Mouse (Mus musculus): ENCODE measurements around the gene Cda. TPM values are rescaled to one million over a fixed set of nuclear protein-coding genes. Genes with fewer than 3 reads are reported as not detected.
A peak's percentile ranks its signal among the peaks of the same experiment; 100 is the strongest.

Gene Cda
- polyA plus RNA-seq, 1 experiment from 2014 or later, result 8.9 TPM

DNA sequence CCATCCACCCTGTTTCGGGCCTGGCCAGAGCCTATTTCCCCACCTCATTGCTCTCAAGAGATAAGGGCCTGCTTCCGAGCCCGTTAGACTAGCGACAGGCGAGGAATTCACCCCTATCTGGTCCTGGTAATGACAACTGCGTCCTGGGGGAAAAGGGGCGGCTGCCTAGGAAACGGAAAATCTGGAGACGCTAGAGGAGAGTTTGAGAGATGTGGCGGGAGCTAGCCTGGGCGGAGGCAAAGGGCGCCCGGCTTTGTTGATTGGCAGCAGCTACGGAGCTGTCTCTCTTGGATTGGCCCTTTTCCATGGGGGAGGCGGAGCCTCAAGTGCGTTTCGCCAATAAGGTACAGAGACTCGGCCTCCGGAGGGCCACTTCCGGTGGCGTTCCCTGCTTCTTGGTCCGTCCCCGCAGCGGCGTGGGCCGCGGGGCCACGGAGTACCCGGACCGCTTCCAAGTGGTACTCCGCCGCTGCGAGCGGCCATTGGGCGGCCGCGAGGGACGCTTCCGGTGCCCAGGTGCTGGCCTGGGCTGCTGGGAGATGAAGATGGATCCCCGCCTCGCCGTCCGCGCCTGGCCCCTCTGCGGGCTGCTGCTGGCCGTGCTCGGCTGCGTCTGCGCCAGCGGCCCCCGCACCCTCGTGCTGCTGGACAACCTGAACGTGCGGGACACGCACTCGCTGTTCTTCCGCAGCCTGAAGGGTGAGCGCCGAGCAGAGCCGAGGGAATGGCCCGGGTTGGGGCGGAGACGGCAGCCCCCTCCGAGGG is 63.3 kb downstream of the Cda start, which contains the start of gene Ddost:
Gene Ddost, plus strand, starts transcription at position 391 of the 765 bp plus-strand sequence.
- peak within 1 kb of the TSS; percentile 77 for H3K4me2 ChIP-seq
- peak within 1 kb of the TSS; percentile 93 for H3K9ac ChIP-seq
- peaks cover 16% of the 10 kb centered on the region for H3K36me3 ChIP-seq
- no peaks in the 10 kb centered on the region for H3K27me3 ChIP-seq
- H3K4me3 ChIP-seq, result peak within 1 kb of the TSS; percentile 82
- H3K4me1 ChIP-seq (replicated peaks), result peaks cover 18% of the 10 kb centered on the region
- peak within 1 kb of the TSS; percentile 73 for H3K27ac ChIP-seq
- H3K9me3 ChIP-seq (replicated peaks), result no peaks in the 10 kb centered on the region
- under 1% methylated on average over 64 of the region's 64 CpGs for WGBS
- peak; percentile 97 for ATAC-seq (replicated peaks; ENCODE audit: insufficient number of reproducible peaks, insufficient read depth, low FRiP score, low read depth)

GRCm38 (mm10) chr4:138303742-138304141 is 64.0 kb downstream of the Cda start:
- H3K4me2 ChIP-seq, result peak overlapping the region; percentile 77

DNA sequence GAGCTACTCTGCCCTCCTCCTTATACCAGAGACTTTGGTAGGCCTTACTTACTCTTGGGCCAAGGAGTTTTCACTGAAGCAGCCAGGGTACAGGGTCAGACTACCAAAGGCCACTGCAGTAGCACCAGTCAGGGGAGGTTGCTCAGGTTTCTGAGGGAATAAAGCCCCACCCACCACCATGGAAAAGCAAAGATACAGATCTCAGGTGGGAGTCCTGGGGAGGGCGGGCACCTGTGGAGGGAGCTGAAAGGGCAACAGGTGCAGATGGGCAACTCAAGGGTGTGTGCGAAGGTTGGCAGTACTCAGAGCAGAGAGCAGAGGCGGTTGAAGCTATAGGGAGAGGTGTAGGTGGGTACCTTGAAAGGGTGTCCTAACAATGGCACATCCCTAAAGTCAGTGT is 64.8 kb downstream of the Cda start:
- 0 out of 2 replicates have a peak, but pooled peaks cover 7% of the 10 kb centered on the region for H3K36me3 ChIP-seq
- 93% methylated on average over 3 of the region's 3 CpGs for WGBS
- H3K4me3 ChIP-seq, result no peak overlapping the region
- H3K9ac ChIP-seq, result no peak overlapping the region
- no peak overlapping the region for H3K27ac ChIP-seq
- no peaks in the 10 kb centered on the region for H3K9me3 ChIP-seq (replicated peaks)
- H3K4me2 ChIP-seq, result no peak overlapping the region
- H3K4me1 ChIP-seq (replicated peaks), result peaks cover 18% of the 10 kb centered on the region
- H3K27me3 ChIP-seq, result no peaks in the 10 kb centered on the region
- ATAC-seq (replicated peaks; ENCODE audit: insufficient number of reproducible peaks, insufficient read depth, low FRiP score, low read depth), result no peak

More at GRCm38 (mm10) chr4:138303742-138304141, 64.0 kb downstream of the Cda start:
- H3K27ac ChIP-seq, result peak overlapping the region; percentile 71
- H3K27me3 ChIP-seq, result no peaks in the 10 kb centered on the region
- H3K36me3 ChIP-seq, result peaks cover 10% of the 10 kb centered on the region; the same call in 1 of the 2 replicates
- H3K4me3 ChIP-seq, result peak overlapping the region; percentile 82
- no peaks in the 10 kb centered on the region for H3K9me3 ChIP-seq (replicated peaks)
- 13% methylated on average over 18 of the region's 18 CpGs for WGBS
- ATAC-seq (replicated peaks; ENCODE audit: insufficient number of reproducible peaks, insufficient read depth, low FRiP score, low read depth), result no peak
- H3K9ac ChIP-seq, result peak overlapping the region; percentile 54
- H3K4me1 ChIP-seq (replicated peaks), result peaks cover 18% of the 10 kb centered on the region

DNA sequence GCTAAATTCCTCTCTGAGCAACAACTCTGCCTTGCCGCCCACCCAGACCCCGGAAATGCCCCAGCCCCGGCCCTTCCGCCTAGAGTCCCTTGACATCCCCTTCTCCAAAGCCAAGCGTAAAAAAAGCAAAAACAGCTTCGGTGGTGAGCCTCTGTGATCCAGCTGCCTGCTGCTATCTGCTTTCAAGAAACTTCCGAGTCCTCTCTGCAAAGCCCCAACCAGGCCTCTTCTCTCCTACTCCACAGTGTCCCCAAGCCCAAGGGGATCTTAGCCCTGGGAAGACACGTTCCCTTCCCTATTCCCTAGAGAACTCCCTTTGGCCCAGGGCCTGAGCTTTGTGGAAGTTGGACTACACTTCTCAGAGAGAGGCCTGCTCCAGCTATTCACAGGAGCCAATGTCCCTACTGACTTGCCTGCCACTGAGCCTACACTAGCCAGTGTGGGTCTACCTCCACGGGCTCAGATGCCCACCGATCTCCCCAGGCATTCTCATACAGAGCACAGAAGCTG is 66.5 kb downstream of the Cda start:
- Histone ChIP-seq H3K4me3 (no peak overlapping the region), H3K9me3 (replicated peaks) (no peaks in the 10 kb centered on the region), H3K4me2 (no peak overlapping the region), H3K36me3 (no peaks in the 10 kb centered on the region), H3K27me3 (no peaks in the 10 kb centered on the region), H3K9ac (no peak overlapping the region), H3K27ac (no peak overlapping the region), H3K4me1 (replicated peaks) (peaks cover 18% of the 10 kb centered on the region)
- ATAC-seq (replicated peaks; ENCODE audit: insufficient number of reproducible peaks, insufficient read depth, low FRiP score, low read depth), result no peak
- WGBS, result 74% methylated on average over 10 of the region's 10 CpGs

- WGBS, result 75% methylated on average over 10 of the region's 14 CpGs
- Histone ChIP-seq H3K4me3 (no peak overlapping the region), H3K4me1 (replicated peaks) (no peaks in the 10 kb centered on the region), H3K4me2 (no peak overlapping the region), H3K27ac (no peak overlapping the region), H3K27me3 (no peaks in the 10 kb centered on the region), H3K36me3 (no peaks in the 10 kb centered on the region), H3K9ac (no peak overlapping the region), H3K9me3 (replicated peaks) (no peaks in the 10 kb centered on the region)
- ATAC-seq (replicated peaks; ENCODE audit: insufficient number of reproducible peaks, insufficient read depth, low FRiP score, low read depth), result no peak
Observed at GRCm38 (mm10) chr4:138293949-138294550, 73.7 kb downstream of the Cda start.

GRCm38 (mm10) chr4:138293261-138293948 is 74.4 kb downstream of the Cda start:
- ATAC-seq (replicated peaks; ENCODE audit: insufficient number of reproducible peaks, insufficient read depth, low FRiP score, low read depth), result no peak

DNA sequence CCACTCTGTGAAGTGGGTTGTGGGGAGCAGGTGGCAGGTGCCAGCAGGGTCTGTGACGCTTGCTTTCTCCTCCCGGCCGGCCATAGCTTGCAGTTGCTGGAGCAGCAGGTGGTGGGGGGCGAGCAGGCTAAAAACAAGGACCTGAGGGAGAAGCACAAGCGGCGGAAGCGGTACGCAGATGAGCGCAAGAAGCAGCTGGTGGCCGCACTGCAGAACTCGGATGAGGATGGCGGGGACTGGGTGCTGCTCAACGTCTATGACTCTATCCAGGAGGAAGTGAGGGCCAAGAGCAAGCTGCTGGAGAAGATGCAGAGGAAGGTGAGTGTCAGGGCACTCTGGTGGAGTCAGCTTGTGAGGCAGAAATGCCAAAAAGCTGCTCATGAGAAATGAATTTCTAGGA is 75.8 kb downstream of the Cda start:
- Histone ChIP-seq H3K27me3 (no peaks in the 10 kb centered on the region), H3K4me1 (replicated peaks) (no peaks in the 10 kb centered on the region), H3K9me3 (replicated peaks) (no peaks in the 10 kb centered on the region), H3K4me3 (no peak overlapping the region), H3K27ac (no peak overlapping the region), H3K36me3 (no peaks in the 10 kb centered on the region), H3K4me2 (no peak overlapping the region), H3K9ac (no peak overlapping the region)
- ATAC-seq (replicated peaks; ENCODE audit: insufficient number of reproducible peaks, insufficient read depth, low FRiP score, low read depth), result no peak
- WGBS, result 83% methylated on average over 13 of the region's 13 CpGs

More at GRCm38 (mm10) chr4:138293261-138293948, 74.4 kb downstream of the Cda start:
- 72% methylated on average over 18 of the region's 18 CpGs for WGBS
- Histone ChIP-seq H3K27ac (no peak overlapping the region), H3K27me3 (no peaks in the 10 kb centered on the region), H3K4me3 (no peak overlapping the region), H3K9me3 (replicated peaks) (no peaks in the 10 kb centered on the region), H3K4me2 (no peak overlapping the region), H3K9ac (no peak overlapping the region), H3K4me1 (replicated peaks) (no peaks in the 10 kb centered on the region), H3K36me3 (no peaks in the 10 kb centered on the region)

DNA sequence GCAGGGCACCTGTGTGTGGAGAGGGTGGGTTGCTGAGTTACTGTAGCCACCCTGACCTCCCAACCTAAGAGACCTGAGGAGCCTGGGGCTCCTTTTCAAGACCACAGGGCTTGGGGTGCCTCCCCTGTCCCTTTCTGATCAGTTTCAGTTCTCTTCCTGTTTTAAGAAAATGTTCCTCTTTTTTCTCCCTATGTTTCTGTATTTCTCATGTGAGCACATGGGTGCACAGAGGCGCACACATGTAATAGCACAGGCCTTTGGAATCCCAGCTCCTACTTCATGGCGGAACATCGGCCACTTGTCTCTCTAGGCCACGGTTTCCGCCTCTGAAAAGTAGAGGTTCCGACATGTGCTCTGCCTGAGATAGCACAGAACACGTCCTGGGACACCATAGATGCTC is 79.1 kb downstream of the Cda start:
- H3K4me3 ChIP-seq, result no peak overlapping the region
- no peak overlapping the region for H3K27ac ChIP-seq
- H3K36me3 ChIP-seq, result no peaks in the 10 kb centered on the region
- H3K4me2 ChIP-seq, result no peak overlapping the region
- H3K9me3 ChIP-seq (replicated peaks), result no peaks in the 10 kb centered on the region
- H3K27me3 ChIP-seq, result no peaks in the 10 kb centered on the region
- ATAC-seq (replicated peaks; ENCODE audit: insufficient number of reproducible peaks, insufficient read depth, low FRiP score, low read depth), result no peak
- H3K4me1 ChIP-seq (replicated peaks), result no peaks in the 10 kb centered on the region
- 79% methylated on average over 7 of the region's 7 CpGs for WGBS
- H3K9ac ChIP-seq, result no peak overlapping the region

Small RNA genes lying within 50 kb of the gene (microRNA-seq; reads per million reads assigned to microRNA genes)
- gene Gm27646, result not detected
- 1.7 reads per million for gene Mir7019

Other genes with a start within 250 kb of the Cda start
- gene Hp1bp3, start 151.7 kb downstream of the Cda start, polyA plus RNA-seq (2015; fragmentation: Nextera tagmentation; extraction: Ambion mirVana), result 96.1 and 97.9 TPM in 2 replicates
- 0.31 and 0.36 TPM in 2 replicates for gene Sh2d5, start 117.6 kb downstream of the Cda start, polyA plus RNA-seq (2015; fragmentation: Nextera tagmentation; extraction: Ambion mirVana)
- gene Kif17, start 117.6 kb downstream of the Cda start, polyA plus RNA-seq (2015; fragmentation: Nextera tagmentation; extraction: Ambion mirVana), result 0.57 and 1.2 TPM in 2 replicates
- 230 and 277 TPM in 2 replicates for gene Ddost, start 63.3 kb downstream of the Cda start, polyA plus RNA-seq (2015; fragmentation: Nextera tagmentation; extraction: Ambion mirVana)
- 72.4 and 82.5 TPM in 2 replicates for gene Pink1, start 41.7 kb downstream of the Cda start, polyA plus RNA-seq (2015; fragmentation: Nextera tagmentation; extraction: Ambion mirVana)
- gene Fam43b, start 28.5 kb upstream of the Cda start, polyA plus RNA-seq (2015; fragmentation: Nextera tagmentation; extraction: Ambion mirVana), result 0.22 TPM in 1 of 2 replicates, not detected in the other
- 22.2 and 22.7 TPM in 2 replicates for gene Mul1, start 66.7 kb upstream of the Cda start, polyA plus RNA-seq (2015; fragmentation: Nextera tagmentation; extraction: Ambion mirVana)
- 1.3 and 1.5 TPM in 2 replicates for gene Camk2n1, start 86.3 kb upstream of the Cda start, polyA plus RNA-seq (2015; fragmentation: Nextera tagmentation; extraction: Ambion mirVana)